Mouse (Mus musculus) kidney, postnatal 0 days (tissue): ENCODE results near the gene Usp31. TPM values are rescaled to one million over a fixed set of nuclear protein-coding genes. Genes with fewer than 3 reads are reported as not detected.

Experiments
- ATAC-seq: fragments of 200-750 bp; cut with Nextera tagmentation; replicated peaks from 2 replicates; pipeline ENCODE4 v1.8.0; 2017; ENCODE audit warnings: low read depth, moderate number of reproducible peaks, moderate TSS enrichment, moderate library complexity; ENCODE audit not compliant: low FRiP score
- DNase-seq: peaks from one replicate; pipeline ENCODE4 v3.0.0-alpha.2; 2016; ENCODE audit warnings: low spot score
- H3K27ac ChIP-seq: fragments of 300-500 bp; sonication (generic); 2 replicates; pipeline ENCODE4 v1.5.1; 2014; ENCODE audit warnings: mild to moderate bottlenecking
- H3K27me3 ChIP-seq: fragments of 300-500 bp; sonication (generic); 2 replicates; pipeline ENCODE4 v1.6.1; 2014; ENCODE audit warnings: low read length, mixed read lengths; ENCODE audit not compliant: insufficient read depth
- H3K36me3 ChIP-seq: fragments of 300-500 bp; sonication (generic); 2 replicates; pipeline ENCODE4 v1.6.1; 2014; ENCODE audit warnings: low read length, mixed read lengths; ENCODE audit not compliant: insufficient read depth
- H3K4me1 ChIP-seq: fragments of 300-500 bp; sonication (generic); replicated peaks from 2 replicates; pipeline ENCODE4 v1.6.1; 2014; ENCODE audit warnings: antibody characterized with exemption, low read length, mixed read lengths; ENCODE audit not compliant: insufficient read depth
- H3K4me2 ChIP-seq: fragments of 300-500 bp; sonication (generic); 2 replicates; pipeline ENCODE4 v1.6.1; 2014; ENCODE audit warnings: mild to moderate bottlenecking, low read length, moderate library complexity, mixed read lengths
- H3K4me3 ChIP-seq: fragments of 300-500 bp; sonication (generic); replicated peaks from 2 replicates; pipeline ENCODE4 v1.5.1; 2014; ENCODE audit warnings: low read depth, low read length
- H3K9ac ChIP-seq: fragments of 300-500 bp; sonication (generic); 2 replicates; pipeline ENCODE4 v1.6.1; 2014; ENCODE audit warnings: low read depth, low read length
- H3K9me3 ChIP-seq: fragments of 300-500 bp; sonication (generic); replicated peaks from 2 replicates; pipeline ENCODE4 v1.6.1; 2016; ENCODE audit warnings: low read length, inconsistent platforms, mixed read lengths
- CTCF ChIP-seq: IDR thresholded peaks from 2 replicates; pipeline ENCODE4 v1.5.1; 2016; ENCODE audit warnings: antibody characterized with exemption, low read depth, mild to moderate bottlenecking, moderate library complexity
- WGBS: fragments of 180-500 bp; shearing (Covaris S2); extraction: QIAGEN DNeasy Blood & Tissue Kit; methylation state at CpG from one replicate; pipeline ENCODE4 v1.1.7; 2014; 5-methylcytosine and 5-hydroxymethylcytosine counted together
- polyA plus RNA-seq: library from polyadenylated mRNA; unstranded; fragments of >200 nt; fragmentation: Nextera tagmentation; extraction: Ambion mirVana; gene quantifications from 2 replicates; pipeline ENCODE4 v1.2.1, GENCODE M21; 2015

Gene Usp31
- polyA plus RNA-seq, 1 experiment from 2014 or later = 1.6 TPM

DNA sequence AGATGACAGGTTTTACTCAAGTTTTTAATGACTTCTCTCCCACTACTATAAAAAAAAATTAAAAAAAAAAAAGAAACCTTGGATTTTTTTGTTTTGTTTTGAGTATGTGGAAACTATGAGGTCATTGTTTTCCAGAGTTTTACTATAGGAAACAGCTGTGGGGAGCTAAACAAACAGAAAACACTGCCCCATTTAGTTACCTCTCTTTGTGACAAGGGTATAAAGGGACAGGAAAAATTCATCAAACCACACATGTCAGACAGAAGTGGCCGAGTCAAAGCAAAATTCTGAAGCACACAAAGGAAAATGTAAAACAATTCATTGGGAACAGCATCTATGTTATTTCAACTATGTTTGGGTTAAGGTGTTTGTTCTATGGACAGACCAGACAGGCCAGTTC, 9.5 kb downstream of the Usp31 start:
- Histone ChIP-seq H3K4me1 (no peaks in the 10 kb centered on the region), H3K4me2 (no peak overlapping the region), H3K27me3 (no peaks in the 10 kb centered on the region), H3K36me3 (no peaks in the 10 kb centered on the region), H3K9me3 (no peaks in the 10 kb centered on the region), H3K27ac (no peak overlapping the region), H3K4me3 (no peak overlapping the region), H3K9ac (no peak overlapping the region)
- WGBS = 46% methylated on average over 1 of the region's 1 CpGs
- ATAC-seq (no peak), DNase-seq (peak; percentile 40)
- no peak for TF ChIP-seq CTCF

DNA sequence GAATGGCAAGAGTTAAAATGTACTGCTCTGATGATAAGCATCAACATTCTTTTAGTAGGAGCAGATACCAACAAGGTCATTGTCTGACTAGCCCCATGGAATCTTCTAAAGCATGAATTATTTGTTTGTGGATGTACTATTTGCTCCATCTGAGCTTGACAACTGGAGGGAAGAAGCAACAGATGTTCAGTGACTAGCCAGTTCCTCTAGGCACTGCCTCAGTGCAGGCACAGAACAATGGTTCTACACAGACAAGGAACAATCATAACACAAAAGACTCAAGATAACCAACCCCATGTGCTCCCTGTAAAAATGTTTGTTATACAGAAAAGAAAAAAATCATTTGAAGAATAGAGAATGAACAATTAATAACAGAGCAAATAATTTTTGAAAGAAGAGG, 9.9 kb downstream of the Usp31 start:
- no peak for ATAC-seq
- peak overlapping the region; percentile 31; the same call in 1 of the 2 replicates for H3K27ac ChIP-seq

DNA sequence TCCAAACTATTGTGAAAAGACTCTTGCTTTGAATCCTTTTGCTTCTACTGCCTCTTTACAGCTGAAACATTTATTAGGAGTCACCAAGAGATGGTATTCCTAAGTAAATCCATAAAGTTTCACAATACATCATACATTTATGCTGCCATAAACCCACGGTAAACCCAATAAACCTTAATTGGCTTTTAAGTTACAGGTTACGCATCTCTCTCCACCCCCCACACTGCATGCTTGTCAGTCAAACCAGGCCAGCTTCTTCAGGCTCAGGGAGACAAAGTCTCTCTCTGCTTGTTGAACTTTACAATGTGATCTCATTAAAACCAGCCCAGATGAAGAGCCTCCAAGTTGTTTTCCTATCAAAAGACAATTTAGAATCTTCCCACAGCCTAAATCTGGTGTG, 15.2 kb downstream of the Usp31 start:
- ATAC-seq (no peak), DNase-seq (no peak)
- Histone ChIP-seq H3K36me3 (no peaks in the 10 kb centered on the region), H3K9me3 (no peaks in the 10 kb centered on the region), H3K4me1 (no peaks in the 10 kb centered on the region), H3K27ac (no peak overlapping the region), H3K4me2 (no peak overlapping the region), H3K9ac (no peak overlapping the region), H3K27me3 (no peaks in the 10 kb centered on the region), H3K4me3 (no peak overlapping the region)
- TF ChIP-seq CTCF = no peak
- 57% methylated on average over 2 of the region's 2 CpGs for WGBS

More for the DNA sequence above, 9.9 kb downstream of the Usp31 start:
- no peaks in the 10 kb centered on the region for H3K9me3 ChIP-seq
- H3K4me3 ChIP-seq = no peak overlapping the region
- TF ChIP-seq CTCF = no peak
- DNase-seq = peak; percentile 12
- H3K4me2 ChIP-seq = no peak overlapping the region
- no peak overlapping the region for H3K9ac ChIP-seq
- no peaks in the 10 kb centered on the region for H3K4me1 ChIP-seq
- no peaks in the 10 kb centered on the region for H3K27me3 ChIP-seq
- no peaks in the 10 kb centered on the region for H3K36me3 ChIP-seq

- ATAC-seq (no peak), DNase-seq (no peak)
- Histone ChIP-seq H3K4me2 (no peak overlapping the region), H3K36me3 (no peaks in the 10 kb centered on the region), H3K27ac (no peak overlapping the region), H3K27me3 (no peaks in the 10 kb centered on the region), H3K9me3 (no peaks in the 10 kb centered on the region), H3K9ac (no peak overlapping the region), H3K4me3 (no peak overlapping the region), H3K4me1 (no peaks in the 10 kb centered on the region)
- TF ChIP-seq CTCF = no peak
These were observed 17.7 kb downstream of the Usp31 start for GRCm38 (mm10) chr7:121689338-121689737.

DNA sequence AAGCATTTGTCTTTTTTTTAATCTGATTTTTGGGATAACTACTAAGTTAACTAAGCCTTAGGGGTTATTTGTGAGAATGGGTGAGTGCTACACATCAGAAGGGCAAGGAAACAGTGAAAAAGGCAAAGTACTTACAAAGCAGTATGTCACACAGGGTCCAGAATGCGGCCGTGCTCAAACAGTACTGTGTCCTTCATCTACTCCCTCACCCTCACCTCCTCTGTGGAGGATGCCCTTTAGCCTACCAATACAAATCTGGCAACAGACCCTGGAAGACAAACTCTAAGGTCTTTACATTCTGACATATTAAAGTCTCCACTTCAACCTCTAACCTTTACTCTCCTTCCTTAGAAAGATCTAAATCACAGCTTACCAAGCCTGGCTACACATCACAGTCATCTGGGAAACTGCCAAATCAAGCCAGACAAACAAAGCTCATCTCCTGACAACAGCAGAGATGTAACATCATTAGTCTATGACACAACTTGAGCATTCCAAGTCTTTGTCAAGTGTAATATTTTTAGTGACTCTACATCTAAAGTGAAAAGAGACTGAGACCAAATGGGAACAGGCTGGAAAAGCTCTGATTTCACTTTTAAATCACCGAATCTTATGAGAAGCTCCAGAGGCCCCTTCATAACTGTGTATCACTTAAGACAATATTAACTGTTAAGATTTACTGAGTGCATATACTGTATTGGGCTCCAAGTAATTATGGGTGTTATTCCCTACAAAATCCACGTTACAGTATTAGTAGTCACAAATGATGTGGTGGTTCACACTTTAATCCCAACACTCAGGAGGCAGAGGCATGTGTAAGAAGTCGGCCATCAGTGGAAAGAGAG, 21.7 kb downstream of the Usp31 start:
- ATAC-seq (no peak), DNase-seq (no peak)
- WGBS = 80% methylated on average over 5 of the region's 5 CpGs
- H3K27me3 ChIP-seq = no peaks in the 10 kb centered on the region
- no peak overlapping the region for H3K4me2 ChIP-seq
- no peaks in the 10 kb centered on the region for H3K36me3 ChIP-seq
- H3K4me3 ChIP-seq = no peak overlapping the region
- no peak for TF ChIP-seq CTCF
- H3K27ac ChIP-seq = no peak overlapping the region
- no peaks in the 10 kb centered on the region for H3K9me3 ChIP-seq
- no peak overlapping the region for H3K9ac ChIP-seq
- no peaks in the 10 kb centered on the region for H3K4me1 ChIP-seq

DNA sequence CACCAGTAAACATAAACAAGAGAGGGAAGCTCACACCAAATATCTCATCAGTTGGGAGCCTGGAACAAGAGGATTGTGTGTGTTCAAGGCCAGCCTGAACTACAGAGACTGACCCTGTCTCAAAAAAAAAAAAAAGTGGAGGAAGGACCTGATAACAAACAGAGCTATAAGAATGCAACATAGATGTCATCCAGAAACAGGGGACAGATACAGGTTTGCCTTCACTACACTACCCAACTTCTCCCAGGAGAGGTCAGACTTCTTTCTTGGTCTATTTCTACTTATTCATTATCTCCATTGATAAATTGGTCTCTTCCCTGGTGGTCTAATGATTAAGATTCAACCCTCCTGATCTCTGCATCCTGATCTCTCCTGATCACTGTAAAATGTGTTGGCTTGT, 25.9 kb downstream of the Usp31 start:
- H3K9me3 ChIP-seq = no peaks in the 10 kb centered on the region
- no peak overlapping the region for H3K4me3 ChIP-seq
- 0 out of 2 replicates have a peak, but pooled peaks have one; percentile 21 for TF ChIP-seq CTCF
- H3K4me1 ChIP-seq = no peaks in the 10 kb centered on the region
- no peak overlapping the region for H3K4me2 ChIP-seq
- H3K9ac ChIP-seq = no peak overlapping the region
- no peaks in the 10 kb centered on the region for H3K27me3 ChIP-seq
- H3K27ac ChIP-seq = no peak overlapping the region
- H3K36me3 ChIP-seq = no peaks in the 10 kb centered on the region
- ATAC-seq (no peak), DNase-seq (no peak)
